Mouse (Mus musculus) stomach, embryonic 15.5 days (tissue): ENCODE data around the gene Peli2. TPM values are rescaled to one million over a fixed set of nuclear protein-coding genes. Genes with fewer than 3 reads are reported as not detected.

ENCODE experiments used
- ATAC-seq: fragments of 200-750 bp; cut with Nextera tagmentation; 2 replicates; pipeline ENCODE4 v1.8.0; 2017; ENCODE audit warnings: low read depth, moderate number of reproducible peaks, moderate TSS enrichment; ENCODE audit not compliant: insufficient read depth, low FRiP score
- H3K27ac ChIP-seq: fragments of 300-500 bp; sonication (generic); 2 replicates; pipeline ENCODE4 v1.5.1; 2015; ENCODE audit warnings: mild to moderate bottlenecking, inconsistent platforms
- H3K27me3 ChIP-seq: fragments of 300-500 bp; sonication (generic); replicated peaks from 2 replicates; pipeline ENCODE4 v1.6.1; 2015; ENCODE audit warnings: inconsistent platforms
- H3K36me3 ChIP-seq: fragments of 300-500 bp; sonication (generic); 2 replicates; pipeline ENCODE4 v1.6.1; 2015; ENCODE audit warnings: inconsistent platforms
- H3K4me1 ChIP-seq: fragments of 300-500 bp; sonication (generic); 2 replicates; pipeline ENCODE4 v1.6.1; 2015; ENCODE audit warnings: inconsistent platforms
- H3K4me2 ChIP-seq: fragments of 300-500 bp; sonication (generic); 2 replicates; pipeline ENCODE4 v1.6.1; 2015; ENCODE audit warnings: mild to moderate bottlenecking, inconsistent platforms
- H3K4me3 ChIP-seq: fragments of 300-500 bp; sonication (generic); replicated peaks from 2 replicates; pipeline ENCODE4 v1.5.1; 2015; ENCODE audit warnings: inconsistent platforms
- H3K9ac ChIP-seq: fragments of 300-500 bp; sonication (generic); 2 replicates; pipeline ENCODE4 v1.6.1; 2015; ENCODE audit warnings: inconsistent platforms
- H3K9me3 ChIP-seq: fragments of 300-500 bp; sonication (generic); 2 replicates; pipeline ENCODE4 v1.6.1; 2016; ENCODE audit warnings: inconsistent platforms
- WGBS: fragments of 180-500 bp; shearing (Covaris S2); methylation state at CpG from one replicate; pipeline ENCODE4 v1.1.7; 2015; 5-methylcytosine and 5-hydroxymethylcytosine counted together
- polyA plus RNA-seq: library from polyadenylated mRNA; unstranded; fragments of >200 nt; fragmentation: Nextera tagmentation; extraction: Ambion mirVana; gene quantifications from 2 replicates; pipeline ENCODE4 v1.2.1, GENCODE M21; 2015

The Peli2 gene
- polyA plus RNA-seq, 1 experiment from 2014 or later, result 8.1 TPM

DNA sequence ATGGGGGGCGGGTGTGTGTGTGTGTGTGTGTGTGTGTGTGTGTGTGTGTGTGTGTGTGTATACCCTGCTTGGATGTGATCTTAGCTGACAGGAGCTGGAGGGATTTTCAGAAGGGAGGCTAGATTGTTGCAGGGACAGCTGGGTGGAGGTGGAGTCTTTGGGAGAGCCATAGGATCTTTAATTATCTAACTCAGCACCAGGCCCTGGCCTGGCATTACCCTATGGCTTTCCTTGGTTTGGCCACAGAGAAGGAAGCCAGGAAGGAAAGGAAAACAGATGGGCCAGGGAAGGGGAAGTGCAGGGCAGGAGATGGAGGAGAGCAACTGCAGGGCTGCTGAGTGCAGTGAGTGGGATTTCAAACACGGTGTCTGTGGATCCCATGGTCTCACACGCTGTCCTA, 18.8 kb downstream of the Peli2 start:
- no peak overlapping the region for H3K4me3 ChIP-seq
- 96% methylated on average over 3 of the region's 3 CpGs for WGBS
- H3K9ac ChIP-seq, result no peak overlapping the region
- H3K9me3 ChIP-seq, result no peaks in the 10 kb centered on the region
- no peak for ATAC-seq
- no peaks in the 10 kb centered on the region for H3K36me3 ChIP-seq
- no peak overlapping the region for H3K27ac ChIP-seq
- H3K4me1 ChIP-seq, result peaks cover 21% of the 10 kb centered on the region
- no peaks in the 10 kb centered on the region for H3K27me3 ChIP-seq
- H3K4me2 ChIP-seq, result no peak overlapping the region

DNA sequence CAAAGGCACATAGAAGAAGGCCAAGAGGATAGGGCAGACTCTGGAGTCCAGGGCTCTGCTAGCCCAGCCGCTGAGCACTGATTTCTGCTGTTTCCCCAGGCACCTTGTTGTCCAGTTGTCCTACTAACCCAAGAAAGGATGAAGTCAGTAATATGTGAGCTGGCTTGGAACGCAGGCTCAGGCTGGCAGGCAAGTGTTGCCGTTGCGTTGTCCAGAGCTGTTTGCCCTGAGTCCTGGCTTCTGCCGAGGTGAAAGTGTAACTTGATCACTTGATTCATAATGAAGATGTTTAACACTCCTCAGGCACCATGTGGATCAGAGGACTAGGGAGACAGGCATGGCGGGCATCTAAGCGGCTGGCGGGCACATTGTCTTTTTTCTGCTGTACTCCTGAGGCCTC, 21.1 kb downstream of the Peli2 start:
- WGBS, result 75% methylated on average over 8 of the region's 8 CpGs
- Histone ChIP-seq H3K4me3 (no peak overlapping the region), H3K9me3 (no peaks in the 10 kb centered on the region), H3K4me1 (peaks cover 8% of the 10 kb centered on the region), H3K4me2 (no peak overlapping the region), H3K27ac (no peak overlapping the region), H3K9ac (no peak overlapping the region), H3K27me3 (no peaks in the 10 kb centered on the region), H3K36me3 (no peaks in the 10 kb centered on the region)
- no peak for ATAC-seq

DNA sequence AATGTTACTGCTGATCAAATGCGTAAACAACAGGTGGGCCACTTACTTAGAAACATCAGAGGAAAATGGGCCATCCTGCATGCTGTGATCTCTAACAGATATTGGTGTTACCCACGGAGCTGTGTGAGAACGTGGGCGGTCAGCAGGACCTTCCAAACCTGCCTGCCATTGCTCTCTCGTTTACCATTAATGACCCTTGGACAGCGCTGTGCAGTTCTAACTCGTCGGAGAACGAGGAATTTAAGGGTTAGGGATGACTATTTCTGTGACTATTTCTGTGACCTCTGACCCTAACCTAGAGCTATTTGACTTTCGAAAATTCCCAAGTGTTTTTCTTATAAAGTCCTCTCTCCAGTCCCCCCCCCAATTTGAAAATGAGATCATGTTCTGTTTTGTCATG, 22.1 kb downstream of the Peli2 start:
- WGBS, result 72% methylated on average over 10 of the region's 10 CpGs
- Histone ChIP-seq H3K27me3 (no peaks in the 10 kb centered on the region), H3K4me1 (peaks cover 6% of the 10 kb centered on the region), H3K27ac (no peak overlapping the region), H3K4me2 (no peak overlapping the region), H3K36me3 (no peaks in the 10 kb centered on the region), H3K9me3 (no peaks in the 10 kb centered on the region), H3K9ac (no peak overlapping the region), H3K4me3 (no peak overlapping the region)
- ATAC-seq, result no peak

DNA sequence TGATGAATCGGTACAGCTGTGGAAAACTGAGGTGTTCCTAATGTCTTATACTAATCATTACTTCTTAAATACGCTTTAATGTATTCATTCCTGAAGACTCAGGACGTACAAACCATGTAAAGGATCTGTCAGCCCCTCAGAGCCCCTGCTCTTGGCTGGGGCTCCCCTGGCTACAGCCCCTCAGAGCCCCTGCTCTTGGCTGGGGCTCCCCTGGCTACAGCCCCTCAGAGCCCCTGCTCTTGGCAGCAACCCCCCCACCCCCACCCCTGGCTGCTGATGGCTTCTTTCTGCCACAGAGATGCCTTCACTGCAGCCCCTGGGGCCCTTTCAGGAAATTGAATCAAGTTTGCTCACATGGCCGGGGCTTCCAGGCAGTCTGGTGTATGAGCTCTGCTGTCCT, 22.5 kb downstream of the Peli2 start:
- H3K9me3 ChIP-seq, result no peaks in the 10 kb centered on the region
- no peaks in the 10 kb centered on the region for H3K27me3 ChIP-seq
- H3K36me3 ChIP-seq, result no peaks in the 10 kb centered on the region
- no peak overlapping the region for H3K4me3 ChIP-seq
- no peak overlapping the region for H3K9ac ChIP-seq
- no peak overlapping the region for H3K4me2 ChIP-seq
- peaks cover 4% of the 10 kb centered on the region; the same call in 1 of the 2 replicates for H3K4me1 ChIP-seq
- H3K27ac ChIP-seq, result no peak overlapping the region
- WGBS, result 63% methylated on average over 4 of the region's 4 CpGs
- ATAC-seq, result no peak

DNA sequence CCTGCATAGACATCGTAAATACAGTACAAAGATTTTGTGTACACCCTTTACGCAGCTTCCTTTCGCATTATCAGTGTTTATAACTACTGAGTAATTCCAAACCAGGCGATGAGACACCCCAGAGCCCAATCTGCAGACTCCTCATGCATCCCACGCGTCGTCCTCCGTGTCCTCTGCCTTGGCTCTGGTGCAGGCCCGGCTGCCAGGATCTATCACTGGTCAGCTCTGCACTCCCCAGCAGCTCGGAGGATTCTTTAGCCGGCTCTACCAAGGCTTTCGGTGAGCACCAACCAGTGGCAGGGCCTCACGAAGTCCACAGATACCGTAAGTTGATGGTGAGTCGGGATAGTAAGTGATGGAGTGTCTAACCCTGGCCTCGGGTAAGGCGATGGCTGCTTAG, 23.7 kb downstream of the Peli2 start:
- Histone ChIP-seq H3K36me3 (no peaks in the 10 kb centered on the region), H3K4me3 (no peak overlapping the region), H3K9me3 (no peaks in the 10 kb centered on the region), H3K9ac (no peak overlapping the region), H3K4me2 (no peak overlapping the region), H3K27me3 (no peaks in the 10 kb centered on the region), H3K27ac (no peak overlapping the region), H3K4me1 (no peaks in the 10 kb centered on the region; the same call in 1 of the 2 replicates)
- no peak for ATAC-seq
- WGBS, result 76% methylated on average over 17 of the region's 17 CpGs

DNA sequence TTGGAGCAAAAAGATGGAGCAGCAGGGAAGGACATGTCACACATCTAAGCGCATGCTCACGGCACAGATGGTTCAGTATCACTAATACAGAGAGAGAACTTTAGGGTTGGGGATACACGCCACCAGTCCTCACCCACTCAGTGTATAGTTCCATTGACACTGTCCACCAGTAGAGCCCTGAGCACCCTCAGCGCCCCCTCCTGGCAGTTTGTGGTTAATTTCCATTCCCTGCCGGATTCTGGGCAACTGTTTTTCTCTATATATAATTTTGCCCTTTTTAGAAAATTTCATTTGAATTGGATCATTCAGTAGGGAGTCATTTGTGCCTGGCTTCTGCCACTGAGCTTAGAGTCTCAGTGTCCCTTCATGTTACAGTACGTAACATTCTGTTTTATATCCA, 27.1 kb downstream of the Peli2 start:
- Histone ChIP-seq H3K36me3 (no peaks in the 10 kb centered on the region), H3K4me1 (no peaks in the 10 kb centered on the region; the same call in 1 of the 2 replicates), H3K4me3 (no peak overlapping the region), H3K27me3 (no peaks in the 10 kb centered on the region), H3K27ac (no peak overlapping the region), H3K9me3 (no peaks in the 10 kb centered on the region), H3K9ac (no peak overlapping the region), H3K4me2 (no peak overlapping the region)
- no peak for ATAC-seq
- WGBS, result 84% methylated on average over 6 of the region's 6 CpGs

DNA sequence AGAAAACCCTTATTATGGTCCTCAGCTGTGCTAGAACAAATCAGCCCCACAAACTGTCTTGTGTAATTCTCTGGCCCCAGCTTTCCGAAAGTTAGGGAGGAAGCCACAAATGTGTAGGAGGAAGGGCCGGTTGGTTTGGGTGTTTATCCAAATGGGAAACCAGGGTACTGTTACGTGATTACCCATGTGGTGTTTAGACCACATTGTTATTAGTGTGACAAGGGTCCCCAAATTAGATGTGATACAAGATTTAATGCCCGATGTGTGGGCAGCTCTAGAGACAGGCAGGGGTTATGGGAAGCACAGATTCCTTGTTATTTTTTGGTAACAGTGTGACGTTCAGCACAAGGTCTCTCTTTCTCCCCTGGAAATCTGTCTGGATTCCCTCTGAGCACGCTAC, 28.0 kb downstream of the Peli2 start:
- Histone ChIP-seq H3K36me3 (no peaks in the 10 kb centered on the region), H3K9ac (no peak overlapping the region), H3K27me3 (no peaks in the 10 kb centered on the region), H3K9me3 (no peaks in the 10 kb centered on the region), H3K4me1 (no peaks in the 10 kb centered on the region; the same call in 1 of the 2 replicates), H3K4me2 (no peak overlapping the region), H3K27ac (no peak overlapping the region), H3K4me3 (no peak overlapping the region)
- no peak for ATAC-seq
- WGBS, result 81% methylated on average over 6 of the region's 6 CpGs

DNA sequence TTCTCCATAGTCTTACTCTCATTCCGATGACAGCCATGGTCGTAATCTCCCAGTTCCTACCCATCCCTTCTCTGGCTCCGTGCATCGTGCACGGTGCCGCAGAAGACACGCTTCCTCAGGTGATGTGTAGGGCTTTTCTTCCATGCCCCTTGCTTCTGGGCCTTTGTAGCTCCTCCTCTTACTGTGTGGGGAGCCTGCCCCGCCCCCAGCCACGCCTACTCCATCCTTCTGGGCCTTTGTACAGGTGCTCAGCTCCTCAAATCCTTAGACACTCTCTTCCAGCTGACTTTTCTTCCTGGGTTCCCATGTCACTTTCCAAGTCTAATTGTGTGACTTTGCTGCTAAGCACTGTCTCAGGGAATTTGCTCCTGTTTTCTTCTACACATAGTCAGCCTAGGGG, 28.7 kb downstream of the Peli2 start:
- ATAC-seq, result no peak
- Histone ChIP-seq H3K9ac (no peak overlapping the region), H3K27me3 (no peaks in the 10 kb centered on the region), H3K4me1 (no peaks in the 10 kb centered on the region; the same call in 1 of the 2 replicates), H3K9me3 (no peaks in the 10 kb centered on the region), H3K4me2 (no peak overlapping the region), H3K4me3 (no peak overlapping the region), H3K27ac (no peak overlapping the region), H3K36me3 (no peaks in the 10 kb centered on the region)
- WGBS, result 88% methylated on average over 9 of the region's 9 CpGs

DNA sequence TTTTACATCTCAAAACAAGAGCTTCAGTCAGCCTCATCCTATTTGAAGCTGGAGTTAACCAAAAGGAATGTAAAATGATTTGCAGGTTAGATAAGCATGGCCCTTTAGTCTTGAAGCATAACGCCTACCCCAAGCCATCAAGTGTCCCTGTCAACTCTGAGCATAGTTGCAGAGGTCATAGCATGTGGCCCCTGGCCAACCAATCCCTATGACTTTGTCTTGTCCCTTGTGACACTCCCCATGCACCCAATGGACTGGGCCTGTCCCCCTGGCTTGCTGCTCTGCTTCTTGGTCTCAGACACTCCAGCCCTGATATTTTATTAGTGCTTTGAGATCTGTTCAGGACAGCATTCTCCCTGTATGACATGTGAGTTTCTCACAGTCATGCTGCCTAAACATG, 30.3 kb downstream of the Peli2 start:
- no peak overlapping the region for H3K4me2 ChIP-seq
- no peak for ATAC-seq
- H3K27ac ChIP-seq, result no peak overlapping the region
- peaks cover 5% of the 10 kb centered on the region; the same call in 1 of the 2 replicates for H3K4me1 ChIP-seq
- H3K4me3 ChIP-seq, result no peak overlapping the region
- no peaks in the 10 kb centered on the region for H3K36me3 ChIP-seq
- no peaks in the 10 kb centered on the region for H3K27me3 ChIP-seq
- H3K9ac ChIP-seq, result no peak overlapping the region
- H3K9me3 ChIP-seq, result no peaks in the 10 kb centered on the region
- 72% methylated on average over 1 of the region's 1 CpGs for WGBS

DNA sequence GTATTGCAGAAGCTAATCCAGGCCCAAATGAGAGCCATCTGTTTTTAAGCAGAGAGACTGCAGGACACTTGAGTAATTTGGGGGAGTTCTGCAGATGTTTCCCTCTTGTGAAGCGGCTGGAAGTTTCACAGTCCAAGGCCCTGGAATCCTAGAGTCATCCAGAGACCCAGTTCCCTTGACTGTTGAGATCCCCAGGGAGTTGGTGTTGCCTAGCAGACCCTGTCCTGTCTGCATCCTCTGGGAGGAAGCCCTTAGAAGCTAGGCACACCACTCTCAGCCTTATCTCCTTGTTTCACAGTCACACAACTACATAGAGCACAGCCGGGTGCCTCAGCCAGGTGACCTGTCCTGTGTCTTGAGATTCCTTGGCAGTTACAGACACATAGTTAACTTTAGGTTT, 30.9 kb downstream of the Peli2 start:
- Histone ChIP-seq H3K4me2 (no peak overlapping the region), H3K9ac (no peak overlapping the region), H3K27me3 (no peaks in the 10 kb centered on the region), H3K4me1 (peaks cover 5% of the 10 kb centered on the region; the same call in 1 of the 2 replicates), H3K27ac (no peak overlapping the region), H3K4me3 (no peak overlapping the region), H3K9me3 (no peaks in the 10 kb centered on the region), H3K36me3 (no peaks in the 10 kb centered on the region)
- WGBS, result 76% methylated on average over 2 of the region's 2 CpGs
- ATAC-seq, result no peak

DNA sequence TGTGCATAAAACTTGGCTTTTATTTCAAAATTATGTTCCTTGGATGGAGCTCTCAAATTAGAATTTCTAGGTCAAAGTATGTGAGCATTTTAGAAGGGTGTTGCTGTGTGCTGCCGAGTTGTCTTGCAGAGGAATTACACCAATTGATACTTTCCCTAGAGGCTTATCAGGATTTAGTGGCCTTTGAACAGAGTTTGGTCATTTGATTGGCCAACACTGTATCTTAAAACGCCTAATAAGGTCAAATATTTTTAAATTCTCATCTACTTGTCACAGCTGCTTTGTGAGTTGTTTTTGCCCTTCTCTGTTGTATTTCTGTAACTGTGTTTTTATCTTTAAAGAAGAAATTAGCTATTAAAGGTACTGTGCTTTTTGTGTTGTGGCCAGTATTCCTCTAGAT, 32.4 kb downstream of the Peli2 start:
- no peak overlapping the region for H3K9ac ChIP-seq
- H3K4me3 ChIP-seq, result no peak overlapping the region
- WGBS, result 68% methylated on average over 2 of the region's 2 CpGs
- H3K9me3 ChIP-seq, result no peaks in the 10 kb centered on the region
- peaks cover 7% of the 10 kb centered on the region; the same call in 1 of the 2 replicates for H3K4me1 ChIP-seq
- H3K4me2 ChIP-seq, result no peak overlapping the region
- H3K27me3 ChIP-seq, result no peaks in the 10 kb centered on the region
- no peak for ATAC-seq
- H3K36me3 ChIP-seq, result no peaks in the 10 kb centered on the region
- H3K27ac ChIP-seq, result no peak overlapping the region

DNA sequence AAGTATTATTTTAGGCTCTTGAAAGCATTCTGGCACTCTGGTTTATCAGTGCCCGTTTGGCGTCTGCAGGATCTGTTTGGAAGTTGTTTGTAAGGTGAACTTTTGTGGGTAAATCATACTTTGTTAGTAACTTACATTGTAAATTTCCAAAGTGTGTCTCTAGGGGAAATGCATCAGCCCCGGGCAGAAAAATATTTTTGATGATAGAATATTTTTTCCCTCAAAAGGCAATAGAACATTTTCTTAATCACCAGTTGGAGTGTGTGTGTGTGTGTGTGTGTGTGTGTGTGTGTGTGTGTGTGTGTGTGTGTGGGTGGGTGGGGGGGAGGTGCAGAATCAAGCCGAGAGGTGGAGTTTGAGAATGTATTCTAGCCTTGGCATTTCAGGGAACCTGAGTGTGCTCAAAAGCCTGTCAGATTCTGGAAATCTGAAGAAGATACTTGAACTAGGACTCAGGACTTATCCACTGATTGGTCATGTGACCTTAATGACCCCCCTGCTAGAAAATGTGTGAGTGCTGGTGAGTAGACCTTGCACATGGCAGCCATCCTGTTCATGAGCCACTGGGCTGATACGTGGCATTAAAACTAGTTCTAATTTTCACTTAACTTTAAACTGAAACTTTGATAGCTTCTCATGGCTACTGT, 33.4 kb downstream of the Peli2 start:
- Histone ChIP-seq H3K36me3 (no peaks in the 10 kb centered on the region), H3K9me3 (no peaks in the 10 kb centered on the region), H3K4me2 (no peak overlapping the region), H3K4me1 (peaks cover 7% of the 10 kb centered on the region; the same call in 1 of the 2 replicates), H3K9ac (no peak overlapping the region), H3K27ac (no peak overlapping the region), H3K27me3 (no peaks in the 10 kb centered on the region), H3K4me3 (no peak overlapping the region)
- no peak for ATAC-seq
- 79% methylated on average over 5 of the region's 5 CpGs for WGBS

DNA sequence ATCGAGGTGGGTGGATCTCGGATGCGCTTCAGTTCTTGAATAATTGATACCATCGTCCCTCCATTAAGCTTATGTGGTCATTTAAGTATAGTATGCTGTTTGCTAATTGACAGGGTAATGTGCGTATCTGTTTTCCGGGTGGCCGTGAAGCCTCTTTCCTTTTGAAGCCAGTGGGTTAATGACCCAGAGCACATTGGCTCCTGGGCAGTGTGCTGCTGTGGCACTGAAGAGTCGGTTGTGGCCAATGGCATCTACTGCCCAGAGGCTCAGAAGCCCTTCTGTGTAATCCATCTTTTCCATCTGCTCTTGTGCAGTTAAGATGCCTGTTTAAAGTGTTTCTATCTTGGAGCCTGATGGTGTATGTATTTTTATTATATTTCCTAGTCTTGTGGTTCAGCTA, 34.0 kb downstream of the Peli2 start:
- ATAC-seq, result no peak
- Histone ChIP-seq H3K4me2 (peak overlapping the region; percentile 29; the same call in 1 of the 2 replicates), H3K4me1 (0 out of 2 replicates have a peak, but pooled peaks cover 7% of the 10 kb centered on the region), H3K9me3 (no peaks in the 10 kb centered on the region), H3K27ac (no peak overlapping the region), H3K36me3 (no peaks in the 10 kb centered on the region), H3K27me3 (no peaks in the 10 kb centered on the region), H3K4me3 (no peak overlapping the region), H3K9ac (no peak overlapping the region)
- WGBS, result 74% methylated on average over 8 of the region's 8 CpGs
